Comparison of ENCODE assay signal across 19 mouse cellular contexts in genomic region chr16:57056995-57057394, GRCm38 (mm10). TPM values are rescaled to one million over a fixed set of nuclear protein-coding genes. Genes with fewer than 3 reads are reported as not detected.
"Had no signal": no experiment of that assay in that cellular context is flagged by ENCODE, and none has a peak within 500 bp of the region (broad histone marks: within the 10 kb centered on the region; RNA-seq: fewer than 3 reads in every experiment).

No protein-coding gene starts in this region.

- H3K4me3 ChIP-seq: neural tube, embryonic 12.5 days; neural tube, embryonic 13.5 days; neural tube, embryonic 15.5 days; stomach, embryonic 15.5 days had no signal

- H3K27ac ChIP-seq: neural tube, embryonic 12.5 days; neural tube, embryonic 13.5 days; neural tube, embryonic 15.5 days; stomach, embryonic 15.5 days; stomach, postnatal 0 days had no signal

- DNase-seq: retina, postnatal 1 day; right cerebral cortex, adult 18-20 months; right cerebral cortex, postnatal 25 days; right cerebral cortex, postnatal 4 days; spleen, adult 18-20 months; thymus, adult 18-20 months; thymus, adult 2 months; thymus, postnatal 14 days; thymus, postnatal 25 days; thymus, postnatal 36 days; thymus, postnatal 4 days had no signal

- H3K4me1 ChIP-seq: neural tube, embryonic 12.5 days; neural tube, embryonic 13.5 days; neural tube, embryonic 15.5 days; stomach, embryonic 15.5 days had no signal

- H3K9ac ChIP-seq: neural tube, embryonic 12.5 days; neural tube, embryonic 13.5 days; neural tube, embryonic 15.5 days; stomach, embryonic 15.5 days had no signal

- H3K36me3 ChIP-seq: neural tube, embryonic 12.5 days; neural tube, embryonic 13.5 days; neural tube, embryonic 15.5 days; stomach, embryonic 15.5 days had no signal

- H3K4me2 ChIP-seq: neural tube, embryonic 12.5 days; neural tube, embryonic 13.5 days; neural tube, embryonic 15.5 days; stomach, embryonic 15.5 days had no signal

- H3K9me3 ChIP-seq: neural tube, embryonic 12.5 days; neural tube, embryonic 13.5 days; neural tube, embryonic 15.5 days; stomach, embryonic 15.5 days had no signal

- H3K27me3 ChIP-seq: neural tube, embryonic 12.5 days; neural tube, embryonic 13.5 days; neural tube, embryonic 15.5 days; stomach, embryonic 15.5 days had no signal

RNA-seq across cellular contexts. Expression of gene Tmem45a2, which starts 14.2 kb away (rescaled TPM):
- total RNA-seq: neutrophil, adult 5-6 weeks had no signal
- polyA plus RNA-seq: neural tube, embryonic 12.5 days; neural tube, embryonic 15.5 days; spleen, adult 2 months; stomach, embryonic 14.5 days had no signal
